Mouse (Mus musculus): ENCODE data around the gene Gmeb1. TPM values are rescaled to one million over a fixed set of nuclear protein-coding genes. Genes with fewer than 3 reads are reported as not detected.

Gene Gmeb1
- total and polyA plus RNA-seq, 3 experiments, result 9.9 to 29.6 TPM; not detected in 1

DNA sequence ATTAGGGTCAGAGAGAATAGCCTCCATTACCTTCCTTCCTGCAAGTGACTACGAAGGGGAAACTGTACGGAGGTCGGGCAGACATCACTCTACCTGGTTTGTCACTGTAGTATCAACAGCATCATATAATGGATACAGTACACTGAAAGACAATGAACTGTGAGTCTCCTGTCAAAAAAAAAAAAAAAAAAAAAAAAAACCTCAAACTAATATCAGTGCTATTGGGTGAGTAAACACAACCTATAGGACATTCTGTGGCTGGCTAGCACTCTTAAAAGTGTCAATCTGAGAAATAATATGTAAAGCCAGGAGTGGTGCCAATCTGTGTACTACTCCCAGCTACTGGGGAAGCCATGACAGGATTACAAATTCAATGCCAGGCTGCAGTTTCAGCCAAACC lies 78.2 kb downstream of the Gmeb1 start:
- no peaks in the 10 kb centered on the region for H3K27me3 ChIP-seq (ENCODE audit: control insufficient read depth in 1 of 2, insufficient read depth in 2 of 2, low read length in 2 of 2)
- peaks cover 0 to 24% of the 10 kb centered on the region in 2 experiments; a peak in 2 of 4 replicates for H3K36me3 ChIP-seq (ENCODE audit: control insufficient read depth in 1 of 2, insufficient read depth in 2 of 2, low read length in 2 of 2)
- no peaks in the 10 kb centered on the region for H3K9me3 ChIP-seq (replicated peaks; ENCODE audit: insufficient read depth, low read length)
- no peak overlapping the region for H3K9ac ChIP-seq (ENCODE audit: control insufficient read depth, low read depth, low read length, poor library complexity, severe bottlenecking)
- no peak overlapping the region for H3K27ac ChIP-seq (ENCODE audit: control insufficient read depth, low read depth, low read length)
- no peak for DNase-seq (ENCODE audit: low read depth, low spot score)
- H3K4me1 ChIP-seq (ENCODE audit: control insufficient read depth in 1 of 2, insufficient read depth in 2 of 2, low read length in 2 of 2), result no peaks in the 10 kb centered on the region
- H3K4me3 ChIP-seq (ENCODE audit: control insufficient read depth in 1 of 2, insufficient read depth in 1 of 2, low read depth in 2 of 2, low read length in 2 of 2), result no peak overlapping the region
- H3K79me2 ChIP-seq (ENCODE audit: control insufficient read depth, insufficient read depth, low read length, poor library complexity), result peaks cover 5% of the 10 kb centered on the region
- TF ChIP-seq ZNF384 (IDR thresholded peaks at IDR 0.05; ENCODE audit: low read depth, low read length) (peak; percentile 55), GABPA (IDR thresholded peaks at IDR 0.05; ENCODE audit: low read depth, low read length) (no peak)

DNA sequence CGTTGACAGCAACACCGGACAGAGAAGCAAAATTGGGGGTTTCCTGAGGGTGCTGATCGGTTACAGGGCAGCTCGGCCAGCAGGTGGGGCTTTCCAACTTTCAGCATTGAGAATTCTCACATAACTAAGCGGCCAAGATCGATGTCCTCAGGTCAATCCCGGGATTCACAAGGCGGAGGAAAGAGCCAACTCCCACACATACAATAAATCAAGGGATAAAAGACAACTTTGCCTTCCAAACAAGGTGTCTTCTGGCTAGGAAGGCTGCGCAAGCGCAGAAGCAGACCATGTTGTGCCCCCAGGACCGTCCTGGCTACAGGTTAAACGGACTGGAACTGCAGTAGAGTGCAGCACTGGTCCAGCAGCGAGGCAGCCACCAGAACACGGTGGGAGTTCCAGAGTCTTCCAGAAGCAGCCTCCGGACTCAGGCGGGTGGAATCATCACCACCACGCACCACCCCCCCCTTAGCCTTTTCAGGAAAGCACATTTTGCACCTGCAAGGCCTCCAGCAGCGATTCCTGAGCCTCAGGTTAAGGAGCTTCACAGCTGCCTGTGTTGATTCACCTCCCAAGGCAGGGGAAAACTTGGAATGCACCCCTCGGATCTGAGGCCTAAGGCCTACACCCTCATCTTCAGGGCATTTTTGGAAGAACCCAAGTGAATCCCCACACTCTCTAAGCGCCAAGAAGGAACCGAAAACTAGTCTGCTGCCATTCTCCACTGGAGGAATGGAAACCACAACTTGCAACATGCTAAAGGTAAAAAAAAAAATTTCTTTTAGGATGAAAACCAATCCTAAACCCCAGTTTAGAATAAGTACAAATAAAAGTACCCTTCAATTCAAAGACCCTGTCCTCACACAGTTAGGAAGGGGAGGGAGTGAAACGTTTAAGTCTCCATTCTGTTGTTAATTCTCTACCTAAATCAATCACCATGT lies 79.4 kb downstream of the Gmeb1 start:
- Histone ChIP-seq H3K27ac (ENCODE audit: control insufficient read depth, low read depth, low read length) (no peak overlapping the region), H3K4me1 (ENCODE audit: control insufficient read depth in 1 of 2, insufficient read depth in 2 of 2, low read length in 2 of 2) (no peaks in the 10 kb centered on the region), H3K36me3 (ENCODE audit: control insufficient read depth in 1 of 2, insufficient read depth in 2 of 2, low read length in 2 of 2) (peaks cover 0 to 16% of the 10 kb centered on the region in 2 experiments; a peak in 2 of 4 replicates), H3K9me3 (replicated peaks; ENCODE audit: insufficient read depth, low read length) (no peaks in the 10 kb centered on the region), H3K27me3 (ENCODE audit: control insufficient read depth in 1 of 2, insufficient read depth in 2 of 2, low read length in 2 of 2) (no peaks in the 10 kb centered on the region), H3K4me3 (ENCODE audit: control insufficient read depth in 1 of 2, insufficient read depth in 1 of 2, low read depth in 2 of 2, low read length in 2 of 2) (no peak overlapping the region), H3K9ac (ENCODE audit: control insufficient read depth, low read depth, low read length, poor library complexity, severe bottlenecking) (no peak overlapping the region), H3K79me2 (ENCODE audit: control insufficient read depth, insufficient read depth, low read length, poor library complexity) (no peaks in the 10 kb centered on the region)
- TF ChIP-seq SMC3 (IDR thresholded peaks at IDR 0.05; ENCODE audit: low read depth, low read length), result peak; percentile 38
- TF ChIP-seq CTCF (IDR thresholded peaks at IDR 0.05 in 2 of 3, conservative IDR thresholded peaks at IDR 0.05 in 1 of 3; ENCODE audit: control insufficient read depth in 1 of 3, insufficient read depth in 1 of 3, low read depth in 2 of 3, low read length in 3 of 3, poor library complexity in 1 of 3, severe bottlenecking in 1 of 3), result peak in 2 of 3 experiments; percentile 28 to 40; a peak in 4 of 6 replicates
- no peak for TF ChIP-seq EP300 (IDR thresholded peaks at IDR 0.05; ENCODE audit: low read depth in 1 of 2, low read length in 2 of 2)
- DNase-seq (ENCODE audit: low read depth, low spot score), result no peak

DNA sequence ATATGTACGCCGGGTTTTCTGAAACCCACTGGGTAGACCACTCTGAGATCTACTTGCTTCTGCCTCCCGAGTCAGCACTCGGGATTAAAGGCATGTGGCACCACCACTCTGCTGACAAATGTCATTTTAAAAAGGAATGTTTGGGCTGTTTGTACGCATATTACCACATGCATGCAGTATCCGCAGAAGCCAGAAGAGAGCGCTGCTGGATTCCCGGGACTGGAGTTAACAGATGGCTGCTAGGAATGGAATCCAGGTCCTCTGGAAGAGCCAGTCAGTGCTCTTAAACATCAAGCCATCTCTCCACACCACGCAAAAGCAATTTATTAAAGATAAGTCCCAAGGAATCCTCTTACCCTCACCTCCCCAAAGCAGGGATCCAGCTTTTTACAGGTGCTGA lies 80.7 kb downstream of the Gmeb1 start:
- DNase-seq (ENCODE audit: low read depth, low spot score), result peak; percentile 52
- no peak overlapping the region for H3K9ac ChIP-seq (ENCODE audit: control insufficient read depth, low read depth, low read length, poor library complexity, severe bottlenecking)
- TF ChIP-seq ZC3H11A (IDR thresholded peaks at IDR 0.05; ENCODE audit: low read depth, low read length), result peak; percentile 36
- TF ChIP-seq RAD21 (IDR thresholded peaks at IDR 0.05; ENCODE audit: low read depth, low read length), result peak; percentile 41
- peak; percentile 40 to 60 (median 48) for TF ChIP-seq CTCF (IDR thresholded peaks at IDR 0.05 in 2 of 3, conservative IDR thresholded peaks at IDR 0.05 in 1 of 3; ENCODE audit: control insufficient read depth in 1 of 3, insufficient read depth in 1 of 3, low read depth in 2 of 3, low read length in 3 of 3, poor library complexity in 1 of 3, severe bottlenecking in 1 of 3)
- peak; percentile 64 for TF ChIP-seq SMC3 (IDR thresholded peaks at IDR 0.05; ENCODE audit: low read depth, low read length)
- no peak for TF ChIP-seq SIN3A (IDR thresholded peaks at IDR 0.05; ENCODE audit: low read length)
- TF ChIP-seq JUND (IDR thresholded peaks at IDR 0.05; ENCODE audit: low read depth, low read length), result no peak
- H3K4me3 ChIP-seq (ENCODE audit: control insufficient read depth in 1 of 2, insufficient read depth in 1 of 2, low read depth in 2 of 2, low read length in 2 of 2), result no peak overlapping the region
- no peak overlapping the region for H3K27ac ChIP-seq (ENCODE audit: control insufficient read depth, low read depth, low read length)
- peaks cover 0 to 10% of the 10 kb centered on the region in 2 experiments; a peak in 2 of 4 replicates for H3K36me3 ChIP-seq (ENCODE audit: control insufficient read depth in 1 of 2, insufficient read depth in 2 of 2, low read length in 2 of 2)
- no peaks in the 10 kb centered on the region for H3K27me3 ChIP-seq (ENCODE audit: control insufficient read depth in 1 of 2, insufficient read depth in 2 of 2, low read length in 2 of 2)
- no peaks in the 10 kb centered on the region for H3K79me2 ChIP-seq (ENCODE audit: control insufficient read depth, insufficient read depth, low read length, poor library complexity)
- no peaks in the 10 kb centered on the region for H3K9me3 ChIP-seq (replicated peaks; ENCODE audit: insufficient read depth, low read length)
- H3K4me1 ChIP-seq (ENCODE audit: control insufficient read depth in 1 of 2, insufficient read depth in 2 of 2, low read length in 2 of 2), result no peaks in the 10 kb centered on the region

All from MEL (cell line).